Mouse (Mus musculus): Measurements from ENCODE around the gene Itih4.

DNA sequence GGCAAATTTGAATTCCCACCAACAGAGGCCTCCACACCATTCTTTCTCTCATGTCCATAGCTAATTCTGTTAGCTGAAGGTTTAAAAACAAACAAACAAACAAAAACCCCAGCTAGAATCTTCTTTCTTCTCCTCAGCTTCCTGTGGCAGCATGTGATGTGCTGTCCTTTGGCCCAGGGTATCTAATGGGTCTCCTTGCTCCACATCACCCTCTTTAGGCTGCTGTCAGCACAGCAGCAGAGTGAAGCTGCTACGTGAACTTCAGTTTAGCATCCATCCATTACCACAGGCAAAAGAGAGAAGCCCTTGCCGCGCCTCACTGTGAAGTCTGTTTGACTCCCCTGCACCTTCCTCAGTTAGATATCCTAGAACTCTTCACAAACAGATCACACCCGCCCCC lies 28.3 kb upstream of the Itih4 start:
- no peak for TF ChIP-seq POLR2A (IDR thresholded peaks at IDR 0.05; ENCODE audit: borderline replicate concordance, insufficient read depth, low read length)
- 0 out of 2 replicates have a peak, but pooled peaks have one; percentile 14 for TF ChIP-seq CTCF (IDR thresholded peaks at IDR 0.05; ENCODE audit: borderline replicate concordance, insufficient read depth, low read depth, low read length)

Data from cerebellum, adult 2 months (tissue).